In genomic region chr1:162552956-162553355, GRCm38 (mm10) we compare ENCODE assay signal across 22 mouse cellular contexts. TPM values are rescaled to one million over a fixed set of nuclear protein-coding genes. Genes with fewer than 3 reads are reported as not detected.
A peak's percentile ranks its signal among the peaks of the same experiment; 100 is the strongest.
DNase-seq lines count a peak whose midpoint lies in the region; ATAC-seq and TF ChIP-seq lines count a peak whose summit lies in the region.
"Had no signal": no experiment of that assay in that cellular context is flagged by ENCODE, and none has a peak within 500 bp of the region (broad histone marks: within the 10 kb centered on the region; RNA-seq: fewer than 3 reads in every experiment).

No protein-coding gene starts in this region.

- H3K9ac ChIP-seq in liver, embryonic 11.5 days (ENCODE audit: low read depth, low read length): no peak overlapping the region
- no peak overlapping the region for H3K9ac ChIP-seq in liver, embryonic 14.5 days (replicated peaks)
- H3K9ac ChIP-seq in forebrain, embryonic 16.5 days (replicated peaks; ENCODE audit: low read depth, low read length): no peak overlapping the region
- H3K9ac ChIP-seq: embryonic facial prominence, embryonic 12.5 days; embryonic facial prominence, embryonic 15.5 days; hindbrain, embryonic 12.5 days; hindbrain, embryonic 15.5 days had no signal

- intact Hi-C loops in left cerebral cortex, postnatal 14 days (cut with DNase I): loop anchor here (5.0 kb wide), 1 partner anchor 114 kb away; no protein-coding TSS in a partner anchor

- peaks cover 9% of the 10 kb centered on the region; the same call in 1 of the 2 replicates for H3K4me1 ChIP-seq in liver, embryonic 11.5 days (replicated peaks; ENCODE audit: control insufficient read depth, insufficient read depth, low read length)
- peaks cover 5 to 6% of the 10 kb centered on the region in 2 experiments; a peak in 2 of 4 replicates for H3K4me1 ChIP-seq in liver, embryonic 14.5 days (replicated peaks; ENCODE audit: control insufficient read depth in 2 of 2, insufficient read depth in 2 of 2, low read length in 1 of 2)
- H3K4me1 ChIP-seq in forebrain, embryonic 16.5 days (replicated peaks; ENCODE audit: control insufficient read depth, insufficient read depth, low read length): 0 out of 2 replicates have a peak, but pooled peaks cover 2% of the 10 kb centered on the region
- H3K4me1 ChIP-seq: embryonic facial prominence, embryonic 12.5 days had no signal

- no peak overlapping the region; the same call in 1 of the 2 replicates for H3K4me2 ChIP-seq in liver, embryonic 11.5 days
- H3K4me2 ChIP-seq in liver, embryonic 14.5 days (ENCODE audit: low read depth): peak overlapping the region; percentile 29
- no peak overlapping the region for H3K4me2 ChIP-seq in forebrain, embryonic 16.5 days (ENCODE audit: low read length)
- H3K4me2 ChIP-seq: embryonic facial prominence, embryonic 12.5 days; embryonic facial prominence, embryonic 15.5 days; heart, embryonic 11.5 days; hindbrain, embryonic 12.5 days; hindbrain, embryonic 15.5 days had no signal

- DNase-seq in liver, embryonic 11.5 days (ENCODE audit: low spot score): no peak
- DNase-seq in liver: no peak
- DNase-seq in c-Kit-positive CD71-positive TER-119-negative erythroid progenitor cells, embryonic 14.5 days (ENCODE audit: low read depth): peak; percentile 45
- no peak for DNase-seq in liver, embryonic 14.5 days (ENCODE audit: low read depth in 3 of 3, low spot score in 3 of 3)
- no peak for DNase-seq in left cerebral cortex, postnatal 14 days (ENCODE audit: low spot score in 2 of 2)
- DNase-seq in adrenal gland, adult 2 months: no peak
- DNase-seq: adrenal gland, postnatal 10 days; B cell, adult 2 months; cerebellum, adult 18-20 months; cerebellum, adult 9-11 months; cerebellum, postnatal 25 days; gastrocnemius, postnatal 25 days; heart, adult 2 months had no signal

- H3K9me3 ChIP-seq in liver, embryonic 11.5 days (ENCODE audit: control insufficient read depth, low read length): no peaks in the 10 kb centered on the region
- H3K9me3 ChIP-seq in liver, embryonic 14.5 days (ENCODE audit: control insufficient read depth, low read length): no peaks in the 10 kb centered on the region
- no peaks in the 10 kb centered on the region for H3K9me3 ChIP-seq in forebrain, embryonic 16.5 days (ENCODE audit: control insufficient read depth, low read length)
- H3K9me3 ChIP-seq: embryonic facial prominence, embryonic 12.5 days; embryonic facial prominence, embryonic 15.5 days; G1E; hindbrain, embryonic 12.5 days; hindbrain, embryonic 15.5 days had no signal

- 54% methylated on average over 9 of the region's 9 CpGs for WGBS in liver, embryonic 11.5 days
- 16% methylated on average over 9 of the region's 9 CpGs for WGBS in liver, embryonic 14.5 days (ENCODE audit: insufficient replicate concordance)
- 87% methylated on average over 9 of the region's 9 CpGs for WGBS in forebrain, embryonic 16.5 days

- no peak for TF ChIP-seq EP300 in liver, embryonic 14.5 days (IDR thresholded peaks at IDR 0.05; ENCODE audit: low read depth)

- TF ChIP-seq CTCF in liver, embryonic 14.5 days (IDR thresholded peaks at IDR 0.05; ENCODE audit: low read depth): no peak

- no peaks in the 10 kb centered on the region for H3K27me3 ChIP-seq in liver, embryonic 11.5 days (replicated peaks; ENCODE audit: control insufficient read depth, insufficient read depth, low read length)
- H3K27me3 ChIP-seq in liver, embryonic 14.5 days (ENCODE audit: control insufficient read depth, insufficient read depth, low read length): no peaks in the 10 kb centered on the region
- no peaks in the 10 kb centered on the region for H3K27me3 ChIP-seq in forebrain, embryonic 16.5 days (replicated peaks; ENCODE audit: control insufficient read depth, insufficient read depth, low read length)
- H3K27me3 ChIP-seq: CH12.LX; embryonic facial prominence, embryonic 12.5 days; embryonic facial prominence, embryonic 15.5 days; hindbrain, embryonic 12.5 days; hindbrain, embryonic 15.5 days had no signal

- no peak overlapping the region; the same call in 1 of the 2 replicates for H3K27ac ChIP-seq in liver, embryonic 11.5 days (ENCODE audit: low read depth, low read length)
- H3K27ac ChIP-seq in liver, embryonic 14.5 days: no peak overlapping the region; the same call in 1 of the 2 replicates
- no peak overlapping the region for H3K27ac ChIP-seq in forebrain, embryonic 16.5 days (ENCODE audit: low read length)
- H3K27ac ChIP-seq: embryonic facial prominence, embryonic 12.5 days; embryonic facial prominence, embryonic 15.5 days; heart, adult 2 months; hindbrain, embryonic 12.5 days; hindbrain, embryonic 15.5 days had no signal

- no peaks in the 10 kb centered on the region for H3K36me3 ChIP-seq in liver, embryonic 11.5 days (ENCODE audit: control insufficient read depth, insufficient read depth, low read length)
- no peaks in the 10 kb centered on the region for H3K36me3 ChIP-seq in liver, embryonic 14.5 days (replicated peaks; ENCODE audit: control insufficient read depth, insufficient read depth, low read depth)
- no peaks in the 10 kb centered on the region for H3K36me3 ChIP-seq in forebrain, embryonic 16.5 days (ENCODE audit: control insufficient read depth, insufficient read depth)
- H3K36me3 ChIP-seq: embryonic facial prominence, embryonic 12.5 days; embryonic facial prominence, embryonic 15.5 days; G1E; hindbrain, embryonic 12.5 days; hindbrain, embryonic 15.5 days had no signal

- no peak overlapping the region for H3K4me3 ChIP-seq in liver, embryonic 11.5 days (ENCODE audit: low read depth, low read length)
- H3K4me3 ChIP-seq in liver, embryonic 14.5 days (ENCODE audit: insufficient read depth in 1 of 2, low read depth in 2 of 2, low read length in 2 of 2): no peak overlapping the region
- no peak overlapping the region for H3K4me3 ChIP-seq in forebrain, embryonic 16.5 days (replicated peaks; ENCODE audit: low read length)
- H3K4me3 ChIP-seq: embryonic facial prominence, embryonic 12.5 days; embryonic facial prominence, embryonic 15.5 days; heart, adult 2 months; hindbrain, embryonic 12.5 days; hindbrain, embryonic 15.5 days had no signal

- ATAC-seq in liver, embryonic 11.5 days (replicated peaks; ENCODE audit: low FRiP score): 0 out of 2 replicates have a peak, but pooled peaks have one; percentile 24
- ATAC-seq in liver, embryonic 14.5 days (ENCODE audit: insufficient read depth): no peak; the same call in 1 of the 2 replicates
- ATAC-seq in forebrain, embryonic 16.5 days: no peak
- ATAC-seq: forebrain, embryonic 14.5 days had no signal

RNA-seq across cellular contexts. Expression of gene Mettl13, which starts 4.6 kb away (rescaled TPM):
- 31.3 and 31.8 TPM in 2 replicates for polyA plus RNA-seq in liver, embryonic 11.5 days (2014; fragmentation: Nextera tagmentation; extraction: Ambion mirVana)
- 3.8 and 4.9 TPM in 2 replicates for polyA plus RNA-seq in liver, embryonic 14.5 days (2012; rRNA removed)
- polyA plus RNA-seq in liver, embryonic 14.5 days (2014; fragmentation: Nextera tagmentation; extraction: Ambion mirVana): 4.2 and 5.5 TPM in 2 replicates
- total RNA-seq in left cerebral cortex, postnatal 14 days (2021): 10 to 100 TPM; 10.6 to 11.8 TPM
- polyA plus RNA-seq in forebrain, embryonic 16.5 days (2015; fragmentation: Nextera tagmentation; extraction: Ambion mirVana): 23.1 and 24.1 TPM in 2 replicates
- 10 to 100 TPM; 13.2 to 18.3 TPM for total RNA-seq in adrenal gland, adult 2 months (2021)
- 4.7 and 6.2 TPM in 2 replicates for polyA plus RNA-seq in adrenal gland, adult 2 months (2012; rRNA removed)

RNA-seq across cellular contexts. Expression of gene Vamp4, which starts 17.4 kb away (rescaled TPM):
- polyA plus RNA-seq in liver, embryonic 11.5 days (2014; fragmentation: Nextera tagmentation; extraction: Ambion mirVana): 35.1 and 35.6 TPM in 2 replicates
- polyA plus RNA-seq in liver, embryonic 14.5 days (2012; rRNA removed): 3.4 and 5.6 TPM in 2 replicates
- 13.5 TPM in 2 replicates for polyA plus RNA-seq in liver, embryonic 14.5 days (2014; fragmentation: Nextera tagmentation; extraction: Ambion mirVana)
- 10 to 100 TPM; 97.6 to 98.3 TPM for total RNA-seq in left cerebral cortex, postnatal 14 days (2021)
- 79.8 and 81.2 TPM in 2 replicates for polyA plus RNA-seq in forebrain, embryonic 16.5 days (2015; fragmentation: Nextera tagmentation; extraction: Ambion mirVana)
- total RNA-seq in adrenal gland, adult 2 months (2021): 10 to 100 TPM; 31.1 to 41.2 TPM
- 12.1 and 15.2 TPM in 2 replicates for polyA plus RNA-seq in adrenal gland, adult 2 months (2012; rRNA removed)
